Mouse (Mus musculus): ENCODE measurements around the gene Blzf1. TPM values are rescaled to one million over a fixed set of nuclear protein-coding genes. Genes with fewer than 3 reads are reported as not detected.

The Blzf1 gene
- polyA plus RNA-seq, 1 experiment from 2014 or later, result 50.5 TPM

- Histone ChIP-seq H3K36me3 (ENCODE audit: control insufficient read depth, insufficient read depth, low read length) (no peaks in the 10 kb centered on the region), H3K4me2 (replicated peaks; ENCODE audit: low read depth) (no peak overlapping the region), H3K9ac (ENCODE audit: low read length) (no peak overlapping the region), H3K4me3 (ENCODE audit: low read depth, low read length) (no peak overlapping the region), H3K27me3 (ENCODE audit: control insufficient read depth, insufficient read depth, low read length) (no peaks in the 10 kb centered on the region), H3K4me1 (replicated peaks; ENCODE audit: control insufficient read depth, insufficient read depth) (peaks cover 3% of the 10 kb centered on the region; the same call in 1 of the 2 replicates), H3K27ac (replicated peaks) (peak overlapping the region; percentile 65; the same call in 1 of the 2 replicates), H3K9me3 (ENCODE audit: control insufficient read depth, low read length) (no peaks in the 10 kb centered on the region)
- 53% methylated on average over 5 of the region's 5 CpGs for WGBS
- no peak for ATAC-seq (ENCODE audit: low FRiP score, low TSS enrichment)
- DNase-seq (ENCODE audit: low spot score), result no peak
- TF ChIP-seq EP300 (optimal IDR thresholded peaks at IDR 0.05) (no peak), CTCF (IDR thresholded peaks at IDR 0.05; ENCODE audit: low read depth) (no peak)
These were observed 13.4 kb upstream of the Blzf1 start for GRCm38 (mm10) chr1:164320731-164321130.

- H3K4me3 ChIP-seq (ENCODE audit: low read depth, low read length), result no peak overlapping the region
- TF ChIP-seq CTCF (IDR thresholded peaks at IDR 0.05; ENCODE audit: low read depth) (no peak), EP300 (optimal IDR thresholded peaks at IDR 0.05) (no peak)
- no peak for ATAC-seq (ENCODE audit: low FRiP score, low TSS enrichment)
These were observed 12.4 kb upstream of the Blzf1 start for GRCm38 (mm10) chr1:164319542-164320140.

GRCm38 (mm10) chr1:164318474-164318873, 11.2 kb upstream of the Blzf1 start:
- no peaks in the 10 kb centered on the region for H3K27me3 ChIP-seq (ENCODE audit: control insufficient read depth, insufficient read depth, low read length)
- no peak for DNase-seq (ENCODE audit: low spot score)
- H3K9me3 ChIP-seq (ENCODE audit: control insufficient read depth, low read length), result no peaks in the 10 kb centered on the region
- H3K4me1 ChIP-seq (replicated peaks; ENCODE audit: control insufficient read depth, insufficient read depth), result peaks cover 3% of the 10 kb centered on the region; the same call in 1 of the 2 replicates
- H3K27ac ChIP-seq (replicated peaks), result no peak overlapping the region
- no peak overlapping the region for H3K9ac ChIP-seq (ENCODE audit: low read length)
- H3K36me3 ChIP-seq (ENCODE audit: control insufficient read depth, insufficient read depth, low read length), result no peaks in the 10 kb centered on the region
- TF ChIP-seq CTCF (IDR thresholded peaks at IDR 0.05; ENCODE audit: low read depth) (no peak), EP300 (optimal IDR thresholded peaks at IDR 0.05) (no peak)
- no peak overlapping the region for H3K4me3 ChIP-seq (ENCODE audit: low read depth, low read length)
- WGBS, result 86% methylated on average over 5 of the region's 5 CpGs
- no peak for ATAC-seq (ENCODE audit: low FRiP score, low TSS enrichment)
- no peak overlapping the region for H3K4me2 ChIP-seq (replicated peaks; ENCODE audit: low read depth)

More at GRCm38 (mm10) chr1:164319542-164320140, 12.4 kb upstream of the Blzf1 start:
- Histone ChIP-seq H3K27me3 (ENCODE audit: control insufficient read depth, insufficient read depth, low read length) (no peaks in the 10 kb centered on the region), H3K4me1 (replicated peaks; ENCODE audit: control insufficient read depth, insufficient read depth) (peaks cover 3% of the 10 kb centered on the region; the same call in 1 of the 2 replicates), H3K36me3 (ENCODE audit: control insufficient read depth, insufficient read depth, low read length) (no peaks in the 10 kb centered on the region), H3K9me3 (ENCODE audit: control insufficient read depth, low read length) (no peaks in the 10 kb centered on the region), H3K9ac (ENCODE audit: low read length) (no peak overlapping the region), H3K27ac (replicated peaks) (no peak overlapping the region; the same call in 1 of the 2 replicates), H3K4me2 (replicated peaks; ENCODE audit: low read depth) (no peak overlapping the region)
- no peak for DNase-seq (ENCODE audit: low spot score)
- WGBS, result 46% methylated on average over 14 of the region's 14 CpGs

- Histone ChIP-seq H3K9ac (ENCODE audit: low read length) (no peak overlapping the region), H3K4me3 (ENCODE audit: low read depth, low read length) (no peak overlapping the region), H3K27ac (replicated peaks) (no peak overlapping the region), H3K27me3 (ENCODE audit: control insufficient read depth, insufficient read depth, low read length) (no peaks in the 10 kb centered on the region), H3K4me1 (replicated peaks; ENCODE audit: control insufficient read depth, insufficient read depth) (peaks cover 3% of the 10 kb centered on the region; the same call in 1 of the 2 replicates), H3K9me3 (ENCODE audit: control insufficient read depth, low read length) (no peaks in the 10 kb centered on the region), H3K4me2 (replicated peaks; ENCODE audit: low read depth) (no peak overlapping the region), H3K36me3 (ENCODE audit: control insufficient read depth, insufficient read depth, low read length) (0 out of 2 replicates have a peak, but pooled peaks cover 3% of the 10 kb centered on the region)
- ATAC-seq (ENCODE audit: low FRiP score, low TSS enrichment), result no peak
- 63% methylated on average over 9 of the region's 9 CpGs for WGBS
- TF ChIP-seq CTCF (IDR thresholded peaks at IDR 0.05; ENCODE audit: low read depth) (no peak), EP300 (optimal IDR thresholded peaks at IDR 0.05) (no peak)
- DNase-seq (ENCODE audit: low spot score), result no peak
These were observed 10.0 kb upstream of the Blzf1 start for GRCm38 (mm10) chr1:164317261-164317660.

- Histone ChIP-seq H3K9me3 (ENCODE audit: control insufficient read depth, low read length) (no peaks in the 10 kb centered on the region), H3K36me3 (ENCODE audit: control insufficient read depth, insufficient read depth, low read length) (0 out of 2 replicates have a peak, but pooled peaks cover 3% of the 10 kb centered on the region), H3K9ac (ENCODE audit: low read length) (no peak overlapping the region), H3K4me3 (ENCODE audit: low read depth, low read length) (no peak overlapping the region), H3K4me2 (replicated peaks; ENCODE audit: low read depth) (no peak overlapping the region), H3K27ac (replicated peaks) (no peak overlapping the region), H3K4me1 (replicated peaks; ENCODE audit: control insufficient read depth, insufficient read depth) (peaks cover 3% of the 10 kb centered on the region; the same call in 1 of the 2 replicates), H3K27me3 (ENCODE audit: control insufficient read depth, insufficient read depth, low read length) (no peaks in the 10 kb centered on the region)
- WGBS, result 26% methylated on average over 3 of the region's 3 CpGs
- DNase-seq (ENCODE audit: low spot score), result peak; percentile 85
- no peak for TF ChIP-seq EP300 (optimal IDR thresholded peaks at IDR 0.05)
- TF ChIP-seq CTCF (IDR thresholded peaks at IDR 0.05; ENCODE audit: low read depth), result peak; percentile 99
- no peak for ATAC-seq (ENCODE audit: low FRiP score, low TSS enrichment)
These were observed 9.4 kb upstream of the Blzf1 start for GRCm38 (mm10) chr1:164316697-164317096.

- TF ChIP-seq EP300 (optimal IDR thresholded peaks at IDR 0.05) (no peak), CTCF (IDR thresholded peaks at IDR 0.05; ENCODE audit: low read depth) (peak; percentile 78)
- DNase-seq (ENCODE audit: low spot score), result peak; percentile 56
- WGBS, result 79% methylated on average over 8 of the region's 8 CpGs
These were observed 8.0 kb upstream of the Blzf1 start for GRCm38 (mm10) chr1:164315266-164315665.

More at GRCm38 (mm10) chr1:164315266-164315665, 8.0 kb upstream of the Blzf1 start:
- Histone ChIP-seq H3K4me1 (replicated peaks; ENCODE audit: control insufficient read depth, insufficient read depth) (peaks cover 3% of the 10 kb centered on the region; the same call in 1 of the 2 replicates), H3K4me3 (ENCODE audit: low read depth, low read length) (no peak overlapping the region), H3K9ac (ENCODE audit: low read length) (no peak overlapping the region), H3K36me3 (ENCODE audit: control insufficient read depth, insufficient read depth, low read length) (0 out of 2 replicates have a peak, but pooled peaks cover 3% of the 10 kb centered on the region), H3K27me3 (ENCODE audit: control insufficient read depth, insufficient read depth, low read length) (no peaks in the 10 kb centered on the region), H3K27ac (replicated peaks) (no peak overlapping the region), H3K4me2 (replicated peaks; ENCODE audit: low read depth) (no peak overlapping the region), H3K9me3 (ENCODE audit: control insufficient read depth, low read length) (no peaks in the 10 kb centered on the region)
- ATAC-seq (ENCODE audit: low FRiP score, low TSS enrichment), result no peak

All from stomach, postnatal 0 days (tissue).